Mouse (Mus musculus): ENCODE data around the gene Fam177a. TPM values are rescaled to one million over a fixed set of nuclear protein-coding genes. Genes with fewer than 3 reads are reported as not detected.
"Not testable (repeated sequence)": the region's sequence is repeated elsewhere in the genome, so short reads cannot be mapped to it uniquely, and the experiment has no call there.

Gene Fam177a
- 57.2 and 63.6 TPM in 2 replicates for polyA plus RNA-seq (2014; fragmentation: Nextera tagmentation; extraction: Ambion mirVana)

- H3K9ac ChIP-seq; H3K4me2 ChIP-seq (replicated peaks); H3K36me3 ChIP-seq (replicated peaks; ENCODE audit: control insufficient read depth, insufficient read depth); H3K4me1 ChIP-seq (replicated peaks; ENCODE audit: control insufficient read depth, insufficient read depth, low read length); H3K9me3 ChIP-seq (ENCODE audit: control insufficient read depth, low read length); DNase-seq (ENCODE audit: low spot score); H3K27me3 ChIP-seq (ENCODE audit: control insufficient read depth, insufficient read depth, low read length); H3K4me3 ChIP-seq (replicated peaks; ENCODE audit: low read length); H3K27ac ChIP-seq: not testable (repeated sequence)
- peak; percentile 98 for ATAC-seq (ENCODE audit: low FRiP score)
- WGBS, result no CpG with 5 or more reads among the region's 40 CpGs
These were observed at the start of gene Fam177a for GRCm38 (mm10) chr12:55124242-55124641. TSS of gene Fam177a (plus strand) at chr12:55124469.

- H3K4me1 ChIP-seq (replicated peaks; ENCODE audit: control insufficient read depth, insufficient read depth, low read length), result no peaks in the 10 kb centered on the region; the same call in 1 of the 2 replicates
- H3K36me3 ChIP-seq (replicated peaks; ENCODE audit: control insufficient read depth, insufficient read depth), result no peaks in the 10 kb centered on the region
- DNase-seq (ENCODE audit: low spot score) (no peak), ATAC-seq (ENCODE audit: low FRiP score) (no peak)
- H3K4me2 ChIP-seq (replicated peaks), result no peak overlapping the region
- no peak overlapping the region for H3K9ac ChIP-seq
- no peak overlapping the region for H3K4me3 ChIP-seq (replicated peaks; ENCODE audit: low read length)
- H3K9me3 ChIP-seq (ENCODE audit: control insufficient read depth, low read length), result no peaks in the 10 kb centered on the region
- no peak overlapping the region for H3K27ac ChIP-seq
- 96% methylated on average over 2 of the region's 2 CpGs for whole genome bisulfite sequencing
- H3K27me3 ChIP-seq (ENCODE audit: control insufficient read depth, insufficient read depth, low read length), result no peaks in the 10 kb centered on the region
These were observed 49.0 kb upstream of the Fam177a start for GRCm38 (mm10) chr12:55075296-55075695.

- not testable (repeated sequence) for H3K27me3 ChIP-seq (ENCODE audit: control insufficient read depth, insufficient read depth, low read length); H3K27ac ChIP-seq; H3K4me1 ChIP-seq (replicated peaks; ENCODE audit: control insufficient read depth, insufficient read depth, low read length); H3K9ac ChIP-seq; ATAC-seq (ENCODE audit: low FRiP score); H3K36me3 ChIP-seq (replicated peaks; ENCODE audit: control insufficient read depth, insufficient read depth); H3K4me3 ChIP-seq (replicated peaks; ENCODE audit: low read length); H3K9me3 ChIP-seq (ENCODE audit: control insufficient read depth, low read length)
- WGBS, result 47% methylated on average over 2 of the region's 2 CpGs
- peak overlapping the region; percentile 67 for H3K4me2 ChIP-seq (replicated peaks)
- peak; percentile 24 for DNase-seq (ENCODE audit: low spot score)
These were observed 45.6 kb upstream of the Fam177a start for GRCm38 (mm10) chr12:55078706-55079105.

GRCm38 (mm10) chr12:55079726-55080600, 44.3 kb upstream of the Fam177a start, which contains the start of the genes 2700097O09Rik and Srp54a:
TSS of gene 2700097O09Rik (minus strand) at chr12:55080110.
TSS of gene Srp54a (plus strand) at chr12:55080262.
- H3K4me3 ChIP-seq (replicated peaks; ENCODE audit: low read length), result peak within 1 kb of the TSS; percentile 60
- H3K9ac ChIP-seq, result peak within 1 kb of the TSS; percentile 70
- DNase-seq (ENCODE audit: low spot score) (peak; percentile 95), ATAC-seq (ENCODE audit: low FRiP score) (peak; percentile 98)
- H3K27ac ChIP-seq, result peak within 1 kb of the TSS; percentile 83
- not testable (repeated sequence) for H3K9me3 ChIP-seq (ENCODE audit: control insufficient read depth, low read length); H3K4me1 ChIP-seq (replicated peaks; ENCODE audit: control insufficient read depth, insufficient read depth, low read length); H3K27me3 ChIP-seq (ENCODE audit: control insufficient read depth, insufficient read depth, low read length); H3K36me3 ChIP-seq (replicated peaks; ENCODE audit: control insufficient read depth, insufficient read depth)
- under 1% methylated on average over 60 of the region's 60 CpGs for WGBS
- peak within 1 kb of the TSS; percentile 67 for H3K4me2 ChIP-seq (replicated peaks)

DNA sequence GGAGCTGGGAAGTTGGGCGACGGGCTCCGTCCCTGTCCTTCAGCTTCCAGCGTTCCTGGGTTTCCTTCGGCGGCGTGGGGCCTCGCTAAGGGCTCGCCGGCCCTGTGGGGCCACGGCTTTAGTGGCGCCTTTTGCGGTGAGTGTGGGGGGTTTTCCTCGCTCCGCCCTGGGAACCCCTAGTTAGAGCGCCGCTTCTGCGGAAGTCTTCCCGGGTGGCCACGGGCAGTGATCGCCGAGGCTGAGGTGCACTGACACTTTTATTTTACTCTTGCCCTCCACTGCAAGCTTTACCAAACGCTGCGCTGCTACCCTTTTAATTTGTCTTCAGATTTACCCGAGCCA, 43.7 kb upstream of the Fam177a start:
- DNase-seq (ENCODE audit: low spot score); H3K9me3 ChIP-seq (ENCODE audit: control insufficient read depth, low read length); H3K27me3 ChIP-seq (ENCODE audit: control insufficient read depth, insufficient read depth, low read length); H3K36me3 ChIP-seq (replicated peaks; ENCODE audit: control insufficient read depth, insufficient read depth); H3K4me1 ChIP-seq (replicated peaks; ENCODE audit: control insufficient read depth, insufficient read depth, low read length): not testable (repeated sequence)
- ATAC-seq (ENCODE audit: low FRiP score), result peak; percentile 68
- H3K9ac ChIP-seq, result peak overlapping the region; percentile 70
- H3K27ac ChIP-seq, result peak overlapping the region; percentile 83
- 0% methylated on average over 25 of the region's 25 CpGs for WGBS
- peak overlapping the region; percentile 60 for H3K4me3 ChIP-seq (replicated peaks; ENCODE audit: low read length)
- H3K4me2 ChIP-seq (replicated peaks), result peak overlapping the region; percentile 53

DNA sequence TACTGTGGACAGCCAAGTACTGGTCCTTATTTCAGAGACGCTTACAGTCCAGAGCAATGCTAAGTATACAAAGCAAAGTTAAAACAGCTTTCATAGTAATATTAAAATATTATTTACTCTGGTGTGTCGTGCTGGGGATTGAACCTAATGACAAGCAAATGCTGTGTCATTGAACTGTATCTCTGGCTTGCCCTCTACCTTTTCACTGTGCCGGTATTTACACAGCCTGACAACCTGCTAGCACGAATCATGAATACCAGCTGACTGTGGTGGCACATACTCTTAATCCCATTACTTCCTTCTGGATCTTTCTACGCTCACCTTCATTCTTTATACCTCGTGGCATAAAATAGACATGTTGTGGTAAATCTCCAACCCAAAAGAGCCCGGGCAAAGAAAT, 32.1 kb upstream of the Fam177a start:
- not testable (repeated sequence) for H3K9me3 ChIP-seq (ENCODE audit: control insufficient read depth, low read length); DNase-seq (ENCODE audit: low spot score); H3K4me3 ChIP-seq (replicated peaks; ENCODE audit: low read length); H3K27me3 ChIP-seq (ENCODE audit: control insufficient read depth, insufficient read depth, low read length); H3K27ac ChIP-seq; ATAC-seq (ENCODE audit: low FRiP score); H3K9ac ChIP-seq; H3K4me2 ChIP-seq (replicated peaks); H3K4me1 ChIP-seq (replicated peaks; ENCODE audit: control insufficient read depth, insufficient read depth, low read length); H3K36me3 ChIP-seq (replicated peaks; ENCODE audit: control insufficient read depth, insufficient read depth)
- WGBS, result 100% methylated on average over 1 of the region's 7 CpGs

DNA sequence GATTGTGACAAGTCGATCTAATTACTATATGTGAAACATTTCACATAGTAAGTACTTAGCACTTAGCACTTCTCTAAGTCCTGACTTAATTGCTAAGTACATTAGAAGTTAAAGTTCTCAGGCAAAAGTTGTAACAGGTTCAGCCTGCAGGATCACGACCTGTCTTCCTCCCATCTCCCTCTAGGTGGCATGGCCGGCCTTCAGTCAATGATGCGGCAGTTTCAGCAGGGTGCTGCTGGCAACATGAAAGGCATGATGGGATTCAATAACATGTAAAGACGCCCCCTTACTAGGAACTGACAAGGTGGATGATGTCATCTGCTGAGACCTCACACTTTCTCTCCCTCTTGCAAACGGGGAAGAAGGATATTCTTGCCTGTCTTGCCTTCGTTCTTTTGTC, 11.7 kb upstream of the Fam177a start:
- H3K36me3 ChIP-seq (replicated peaks; ENCODE audit: control insufficient read depth, insufficient read depth); H3K27ac ChIP-seq; H3K4me2 ChIP-seq (replicated peaks); H3K27me3 ChIP-seq (ENCODE audit: control insufficient read depth, insufficient read depth, low read length); ATAC-seq (ENCODE audit: low FRiP score); H3K4me1 ChIP-seq (replicated peaks; ENCODE audit: control insufficient read depth, insufficient read depth, low read length); H3K4me3 ChIP-seq (replicated peaks; ENCODE audit: low read length); H3K9me3 ChIP-seq (ENCODE audit: control insufficient read depth, low read length); DNase-seq (ENCODE audit: low spot score); H3K9ac ChIP-seq: not testable (repeated sequence)
- no CpG with 5 or more reads among the region's 7 CpGs for WGBS

GRCm38 (mm10) chr12:55124731-55125130, 462 bp downstream of the Fam177a start:
- peak; percentile 51 for ATAC-seq (ENCODE audit: low FRiP score)
- not testable (repeated sequence) for H3K9me3 ChIP-seq (ENCODE audit: control insufficient read depth, low read length); H3K4me1 ChIP-seq (replicated peaks; ENCODE audit: control insufficient read depth, insufficient read depth, low read length); H3K4me2 ChIP-seq (replicated peaks); H3K27me3 ChIP-seq (ENCODE audit: control insufficient read depth, insufficient read depth, low read length); H3K27ac ChIP-seq; H3K4me3 ChIP-seq (replicated peaks; ENCODE audit: low read length); H3K36me3 ChIP-seq (replicated peaks; ENCODE audit: control insufficient read depth, insufficient read depth); H3K9ac ChIP-seq; DNase-seq (ENCODE audit: low spot score)
- WGBS, result no CpG with 5 or more reads among the region's 18 CpGs

DNA sequence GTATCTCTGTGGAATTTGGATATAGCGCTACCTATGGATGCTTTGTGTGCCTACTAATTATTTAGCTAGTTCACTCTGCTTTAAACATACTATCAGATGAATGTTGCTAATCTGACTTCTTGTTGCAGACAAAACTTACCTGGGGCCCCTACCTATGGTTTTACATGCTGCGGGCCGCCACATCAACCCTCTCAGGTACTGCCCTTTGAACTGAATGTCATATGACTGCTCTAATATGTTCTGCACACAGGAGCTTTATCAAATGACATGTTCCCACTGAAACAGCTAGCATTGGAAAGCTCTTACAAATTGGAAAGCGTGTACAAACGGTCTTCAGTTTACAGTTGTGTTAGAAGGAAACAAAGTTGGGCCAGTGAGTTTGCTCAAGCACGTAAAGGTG, 11.3 kb downstream of the Fam177a start:
- not testable (repeated sequence) for H3K9me3 ChIP-seq (ENCODE audit: control insufficient read depth, low read length); H3K4me3 ChIP-seq (replicated peaks; ENCODE audit: low read length); DNase-seq (ENCODE audit: low spot score); H3K9ac ChIP-seq; H3K4me1 ChIP-seq (replicated peaks; ENCODE audit: control insufficient read depth, insufficient read depth, low read length); H3K27ac ChIP-seq; H3K36me3 ChIP-seq (replicated peaks; ENCODE audit: control insufficient read depth, insufficient read depth); H3K27me3 ChIP-seq (ENCODE audit: control insufficient read depth, insufficient read depth, low read length); ATAC-seq (ENCODE audit: low FRiP score); H3K4me2 ChIP-seq (replicated peaks)
- no CpG with 5 or more reads among the region's 6 CpGs for WGBS

All from hindbrain, embryonic 14.5 days (tissue).